15 mouse cellular contexts compared by ENCODE assay signal in the genomic region with DNA sequence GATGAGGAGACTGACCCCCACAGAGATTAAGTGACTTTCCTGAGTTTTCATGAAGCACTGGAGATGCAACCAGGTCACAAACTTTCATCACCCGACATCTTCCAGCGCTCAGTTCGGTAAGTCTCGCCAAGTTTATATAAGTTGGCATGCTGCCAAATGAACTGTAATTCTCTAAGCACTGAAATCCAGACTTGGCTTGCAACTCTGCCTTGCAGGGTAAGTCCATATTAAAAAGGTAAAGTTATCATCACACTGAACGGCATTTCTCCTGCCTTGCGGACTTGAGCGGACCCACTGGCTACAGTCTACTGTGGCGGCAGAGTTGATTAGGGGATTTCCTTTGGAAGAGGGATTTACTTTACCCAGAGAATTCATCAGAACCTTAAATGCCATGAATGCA. TPM values are rescaled to one million over a fixed set of nuclear protein-coding genes. Genes with fewer than 3 reads are reported as not detected.
DNase-seq lines count a peak whose midpoint lies in the region; ATAC-seq and TF ChIP-seq lines count a peak whose summit lies in the region.
"Had no signal": no experiment of that assay in that cellular context is flagged by ENCODE, and none has a peak within 500 bp of the region (broad histone marks: within the 10 kb centered on the region; RNA-seq: fewer than 3 reads in every experiment).

No protein-coding gene starts in this region.

- no peaks in the 10 kb centered on the region for H3K4me1 ChIP-seq in embryonic facial prominence, embryonic 14.5 days (ENCODE audit: control insufficient read depth, insufficient read depth, low read length)
- H3K4me1 ChIP-seq in embryonic facial prominence, embryonic 10.5 days = peaks cover 6% of the 10 kb centered on the region; the same call in 1 of the 2 replicates
- no peaks in the 10 kb centered on the region for H3K4me1 ChIP-seq in limb, embryonic 11.5 days (ENCODE audit: control insufficient read depth, insufficient read depth, low read length)
- H3K4me1 ChIP-seq in limb, embryonic 10.5 days = peaks cover 5% of the 10 kb centered on the region
- H3K4me1 ChIP-seq in limb, embryonic 14.5 days (ENCODE audit: control insufficient read depth, insufficient read depth, low read length) = 0 out of 2 replicates have a peak, but pooled peaks cover 2% of the 10 kb centered on the region
- H3K4me1 ChIP-seq: liver, embryonic 15.5 days; midbrain, embryonic 13.5 days had no signal

- H3K9ac ChIP-seq in embryonic facial prominence, embryonic 14.5 days (ENCODE audit: low read depth, low read length) = no peak overlapping the region
- no peak overlapping the region for H3K9ac ChIP-seq in limb, embryonic 11.5 days (ENCODE audit: low read length)
- no peak overlapping the region for H3K9ac ChIP-seq in limb, embryonic 14.5 days (ENCODE audit: low read depth, low read length, severe bottlenecking)
- H3K9ac ChIP-seq: liver, embryonic 15.5 days; midbrain, embryonic 13.5 days; neural tube, embryonic 13.5 days had no signal

- no peak overlapping the region for H3K4me3 ChIP-seq in embryonic facial prominence, embryonic 14.5 days (ENCODE audit: low read depth, low read length)
- no peak overlapping the region for H3K4me3 ChIP-seq in embryonic facial prominence, embryonic 10.5 days
- no peak overlapping the region for H3K4me3 ChIP-seq in limb, embryonic 11.5 days (ENCODE audit: low read depth, low read length)
- no peak overlapping the region for H3K4me3 ChIP-seq in limb, embryonic 10.5 days
- H3K4me3 ChIP-seq in limb, embryonic 14.5 days (replicated peaks; ENCODE audit: low read length) = no peak overlapping the region
- no peak overlapping the region for H3K4me3 ChIP-seq in layer of hippocampus, adult 2 months
- H3K4me3 ChIP-seq: heart, adult 2 months; liver, embryonic 15.5 days; midbrain, embryonic 13.5 days; neural tube, embryonic 13.5 days had no signal

- H3K27ac ChIP-seq in embryonic facial prominence, embryonic 14.5 days (replicated peaks; ENCODE audit: low read depth, low read length) = no peak overlapping the region
- no peak overlapping the region for H3K27ac ChIP-seq in embryonic facial prominence, embryonic 10.5 days (replicated peaks)
- no peak overlapping the region for H3K27ac ChIP-seq in limb, embryonic 11.5 days (replicated peaks; ENCODE audit: low read depth, low read length)
- H3K27ac ChIP-seq in limb, embryonic 10.5 days = no peak overlapping the region
- H3K27ac ChIP-seq in limb, embryonic 14.5 days (replicated peaks; ENCODE audit: low read depth, low read length) = no peak overlapping the region
- H3K27ac ChIP-seq in layer of hippocampus, adult 2 months = no peak overlapping the region
- H3K27ac ChIP-seq: heart, adult 2 months; liver, embryonic 15.5 days; midbrain, embryonic 13.5 days; neural tube, embryonic 13.5 days had no signal

- peak; percentile 34; the same call in 1 of the 2 replicates for ATAC-seq in embryonic facial prominence, embryonic 14.5 days (ENCODE audit: low read depth)
- 0 out of 2 replicates have a peak, but pooled peaks have one; percentile 23 for ATAC-seq in limb, embryonic 11.5 days (ENCODE audit: insufficient number of reproducible peaks, low FRiP score, low TSS enrichment, low read depth)
- ATAC-seq in limb, embryonic 14.5 days (ENCODE audit: low FRiP score, low read depth) = peak; percentile 63
- ATAC-seq: CD4-positive, CD25-positive, alpha-beta regulatory T cell, adult 4 months; midbrain, embryonic 13.5 days had no signal

- TF ChIP-seq POLR2A in limb, embryonic 14.5 days (IDR thresholded peaks at IDR 0.05; ENCODE audit: borderline replicate concordance, extremely low read depth, insufficient read depth, insufficient read length) = no peak

- H3K4me2 ChIP-seq in embryonic facial prominence, embryonic 14.5 days (ENCODE audit: low read depth, low read length) = no peak overlapping the region
- no peak overlapping the region for H3K4me2 ChIP-seq in limb, embryonic 11.5 days (ENCODE audit: low read depth, severe bottlenecking)
- H3K4me2 ChIP-seq in limb, embryonic 14.5 days (replicated peaks; ENCODE audit: low read depth, low read length, severe bottlenecking) = no peak overlapping the region
- H3K4me2 ChIP-seq: liver, embryonic 15.5 days; midbrain, embryonic 13.5 days; neural tube, embryonic 13.5 days had no signal

- H3K36me3 ChIP-seq in embryonic facial prominence, embryonic 14.5 days (ENCODE audit: control insufficient read depth, insufficient read depth, low read length) = no peaks in the 10 kb centered on the region
- H3K36me3 ChIP-seq in embryonic facial prominence, embryonic 10.5 days (replicated peaks) = no peaks in the 10 kb centered on the region
- H3K36me3 ChIP-seq in limb, embryonic 11.5 days (ENCODE audit: control insufficient read depth, insufficient read depth, low read length) = no peaks in the 10 kb centered on the region
- H3K36me3 ChIP-seq in limb, embryonic 10.5 days = no peaks in the 10 kb centered on the region
- H3K36me3 ChIP-seq in limb, embryonic 14.5 days (ENCODE audit: control insufficient read depth, insufficient read depth, low read length) = no peaks in the 10 kb centered on the region
- H3K36me3 ChIP-seq: liver, embryonic 15.5 days; midbrain, embryonic 13.5 days; neural tube, embryonic 13.5 days had no signal

- H3K27me3 ChIP-seq in embryonic facial prominence, embryonic 14.5 days (replicated peaks; ENCODE audit: control insufficient read depth, insufficient read depth, low read length) = peaks cover 16% of the 10 kb centered on the region
- H3K27me3 ChIP-seq in embryonic facial prominence, embryonic 10.5 days (replicated peaks; ENCODE audit: low read depth, poor library complexity, severe bottlenecking) = peaks cover 23% of the 10 kb centered on the region
- H3K27me3 ChIP-seq in limb, embryonic 11.5 days (ENCODE audit: control insufficient read depth, insufficient read depth, low read length) = peaks cover 10% of the 10 kb centered on the region
- peaks cover 23% of the 10 kb centered on the region for H3K27me3 ChIP-seq in limb, embryonic 10.5 days (ENCODE audit: low read depth, poor library complexity, severe bottlenecking)
- 0 out of 2 replicates have a peak, but pooled peaks cover 11% of the 10 kb centered on the region for H3K27me3 ChIP-seq in limb, embryonic 14.5 days (ENCODE audit: control insufficient read depth, insufficient read depth, low read length)

- H3K9me3 ChIP-seq in embryonic facial prominence, embryonic 14.5 days (ENCODE audit: control insufficient read depth, low read length) = no peaks in the 10 kb centered on the region
- no peaks in the 10 kb centered on the region for H3K9me3 ChIP-seq in embryonic facial prominence, embryonic 10.5 days
- H3K9me3 ChIP-seq in limb, embryonic 11.5 days (ENCODE audit: control insufficient read depth, low read length) = no peaks in the 10 kb centered on the region
- H3K9me3 ChIP-seq in limb, embryonic 10.5 days (replicated peaks) = no peaks in the 10 kb centered on the region
- no peaks in the 10 kb centered on the region for H3K9me3 ChIP-seq in limb, embryonic 14.5 days (ENCODE audit: control insufficient read depth, low read length)
- H3K9me3 ChIP-seq: liver, embryonic 15.5 days; midbrain, embryonic 13.5 days; neural tube, embryonic 13.5 days had no signal

- DNase-seq in embryonic facial prominence, embryonic 14.5 days (ENCODE audit: low spot score) = peak; percentile 88
- DNase-seq in embryonic facial prominence, embryonic 10.5 days (ENCODE audit: low spot score) = no peak
- DNase-seq in limb, embryonic 11.5 days (ENCODE audit: low spot score) = no peak
- DNase-seq in limb, embryonic 10.5 days (ENCODE audit: low spot score) = no peak
- peak; percentile 5 for DNase-seq in NIH3T3 (ENCODE audit: low read depth)
- DNase-seq in limb, embryonic 14.5 days (ENCODE audit: low spot score) = peak; percentile 83
- DNase-seq in layer of hippocampus, adult 2 months (ENCODE audit: low spot score in 2 of 2) = no peak
- DNase-seq in thymus, postnatal 25 days = no peak
- DNase-seq: cerebellum, postnatal 25 days; heart, adult 2 months; heart, postnatal 36 days had no signal

- WGBS in embryonic facial prominence, embryonic 14.5 days = 46% methylated on average over 8 of the region's 8 CpGs
- WGBS in embryonic facial prominence, embryonic 10.5 days = 93% methylated on average over 8 of the region's 8 CpGs
- WGBS in limb, embryonic 11.5 days = 85% methylated on average over 8 of the region's 8 CpGs
- 93% methylated on average over 8 of the region's 8 CpGs for WGBS in limb, embryonic 10.5 days
- 35% methylated on average over 8 of the region's 8 CpGs for WGBS in limb, embryonic 14.5 days

- no peak for TF ChIP-seq CTCF in layer of hippocampus, adult 2 months (conservative IDR thresholded peaks at IDR 0.05)

RNA-seq across cellular contexts. Expression of a gene that starts 4.7 kb away (rescaled TPM):
- 2.9 and 3.9 TPM in 2 replicates for polyA plus RNA-seq in embryonic facial prominence, embryonic 14.5 days (2014; fragmentation: Nextera tagmentation; extraction: Ambion mirVana)
- 0.84 and 0.98 TPM in 2 replicates for polyA plus RNA-seq in embryonic facial prominence, embryonic 10.5 days (2016; fragmentation: Nextera tagmentation; extraction: Ambion mirVana)
- 0.76 and 1.3 TPM in 2 replicates for polyA plus RNA-seq in limb, embryonic 11.5 days (2014; fragmentation: Nextera tagmentation; extraction: Ambion mirVana)
- polyA plus RNA-seq in limb, embryonic 10.5 days (2016; fragmentation: Nextera tagmentation; extraction: Ambion mirVana) = 0.43 and 1.2 TPM in 2 replicates
- 1.9 and 2.1 TPM in 2 replicates for polyA plus RNA-seq in limb, embryonic 14.5 days (2012; rRNA removed)
- 3.6 and 3.7 TPM in 2 replicates for polyA plus RNA-seq in limb, embryonic 14.5 days (2014; fragmentation: Nextera tagmentation; extraction: Ambion mirVana)
- 10 to 100 TPM; 54.4 to 58.5 TPM for total RNA-seq in layer of hippocampus, adult 2 months (2021)
- total RNA-seq: heart, adult 2 months; heart, postnatal 36 days had no signal
- polyA plus RNA-seq: CD4-positive, CD25-positive, alpha-beta regulatory T cell, adult 4 months had no signal

Comparison
In these comparisons a context has a peak if more than half of its experiments do, and no peak if none do; other contexts are left out.
1. DNase-seq: peak in embryonic facial prominence, embryonic 14.5 days (single experiment), NIH3T3 (single experiment) and limb, embryonic 14.5 days (single experiment); none in embryonic facial prominence, embryonic 10.5 days (single experiment), limb, embryonic 11.5 days (single experiment), limb, embryonic 10.5 days (single experiment), layer of hippocampus, adult 2 months (0 of 2) and thymus, postnatal 25 days (single experiment).
2. Peak in every context shown above with its lines, with median percentiles within 50 percentile points of each other: ATAC-seq.